Mouse (Mus musculus): ENCODE data around the gene Trpm6. TPM values are rescaled to one million over a fixed set of nuclear protein-coding genes. Genes with fewer than 3 reads are reported as not detected.

Trpm6 gene
- polyA plus RNA-seq, 1 experiment, result 0.06 TPM

- H3K79me3 ChIP-seq (ENCODE audit: low read depth), result no peaks in the 10 kb centered on the region
- TF ChIP-seq CEBPB (IDR thresholded peaks at IDR 0.05; ENCODE audit: low read depth) (no peak), MYOD1 (IDR thresholded peaks at IDR 0.05; ENCODE audit: control insufficient read depth, insufficient read length, low read depth) (no peak)
- H3K4me3 ChIP-seq (ENCODE audit: insufficient read depth, poor library complexity, severe bottlenecking), result no peak overlapping the region
- no peak overlapping the region for H3ac ChIP-seq (ENCODE audit: control insufficient read depth, insufficient read length, low read depth)
- H3K79me2 ChIP-seq (ENCODE audit: control insufficient read depth, insufficient read depth), result no peaks in the 10 kb centered on the region
- no peaks in the 10 kb centered on the region for H3K27me3 ChIP-seq (ENCODE audit: control insufficient read depth, insufficient read depth, insufficient read length)
- no peaks in the 10 kb centered on the region for H3K36me3 ChIP-seq (ENCODE audit: control insufficient read depth, insufficient read depth)
Observed at GRCm38 (mm10) chr19:18868311-18868710, 118.5 kb downstream of the Trpm6 start.

GRCm38 (mm10) chr19:18872792-18873569, 123.2 kb downstream of the Trpm6 start:
- H3K36me3 ChIP-seq (ENCODE audit: control insufficient read depth, insufficient read depth), result no peaks in the 10 kb centered on the region
- H3K79me3 ChIP-seq (ENCODE audit: low read depth), result no peaks in the 10 kb centered on the region
- H3ac ChIP-seq (ENCODE audit: control insufficient read depth, insufficient read length, low read depth), result no peak overlapping the region
- no peak for TF ChIP-seq USF1 (IDR thresholded peaks at IDR 0.05; ENCODE audit: low read depth)
- no peak for TF ChIP-seq CTCF (IDR thresholded peaks at IDR 0.05; ENCODE audit: control insufficient read depth, insufficient read depth, insufficient read length)
- no peak for TF ChIP-seq MYOG (IDR thresholded peaks at IDR 0.05; ENCODE audit: control insufficient read depth, extremely low read depth, insufficient read length)
- no peak for TF ChIP-seq MYOD1 (IDR thresholded peaks at IDR 0.05; ENCODE audit: control insufficient read depth, insufficient read length, low read depth)
- TF ChIP-seq FOSL1 (IDR thresholded peaks at IDR 0.05; ENCODE audit: insufficient read depth, low read length, poor library complexity, severe bottlenecking), result no peak
- TF ChIP-seq CEBPB (IDR thresholded peaks at IDR 0.05; ENCODE audit: low read depth), result no peak
- no peak for TF ChIP-seq MAX (IDR thresholded peaks at IDR 0.05)
- H3K79me2 ChIP-seq (ENCODE audit: control insufficient read depth, insufficient read depth), result no peaks in the 10 kb centered on the region
- H3K27me3 ChIP-seq (ENCODE audit: control insufficient read depth, insufficient read depth, insufficient read length), result no peaks in the 10 kb centered on the region
- H3K4me3 ChIP-seq (ENCODE audit: insufficient read depth, poor library complexity, severe bottlenecking), result no peak overlapping the region

GRCm38 (mm10) chr19:18873709-18874644, 124.2 kb downstream of the Trpm6 start:
- no peaks in the 10 kb centered on the region for H3K79me2 ChIP-seq (ENCODE audit: control insufficient read depth, insufficient read depth)
- H3K79me3 ChIP-seq (ENCODE audit: low read depth), result no peaks in the 10 kb centered on the region
- H3K27me3 ChIP-seq (ENCODE audit: control insufficient read depth, insufficient read depth, insufficient read length), result no peaks in the 10 kb centered on the region
- TF ChIP-seq MYOG (IDR thresholded peaks at IDR 0.05; ENCODE audit: control insufficient read depth, extremely low read depth, insufficient read length) (no peak), FOSL1 (IDR thresholded peaks at IDR 0.05; ENCODE audit: insufficient read depth, low read length, poor library complexity, severe bottlenecking) (no peak), CEBPB (IDR thresholded peaks at IDR 0.05; ENCODE audit: low read depth) (no peak), USF1 (IDR thresholded peaks at IDR 0.05; ENCODE audit: low read depth) (no peak), MYOD1 (IDR thresholded peaks at IDR 0.05; ENCODE audit: control insufficient read depth, insufficient read length, low read depth) (no peak), CTCF (IDR thresholded peaks at IDR 0.05; ENCODE audit: control insufficient read depth, insufficient read depth, insufficient read length) (no peak), MAX (IDR thresholded peaks at IDR 0.05) (no peak)
- H3K4me3 ChIP-seq (ENCODE audit: insufficient read depth, poor library complexity, severe bottlenecking), result no peak overlapping the region
- no peaks in the 10 kb centered on the region for H3K36me3 ChIP-seq (ENCODE audit: control insufficient read depth, insufficient read depth)
- no peak overlapping the region for H3ac ChIP-seq (ENCODE audit: control insufficient read depth, insufficient read length, low read depth)

DNA sequence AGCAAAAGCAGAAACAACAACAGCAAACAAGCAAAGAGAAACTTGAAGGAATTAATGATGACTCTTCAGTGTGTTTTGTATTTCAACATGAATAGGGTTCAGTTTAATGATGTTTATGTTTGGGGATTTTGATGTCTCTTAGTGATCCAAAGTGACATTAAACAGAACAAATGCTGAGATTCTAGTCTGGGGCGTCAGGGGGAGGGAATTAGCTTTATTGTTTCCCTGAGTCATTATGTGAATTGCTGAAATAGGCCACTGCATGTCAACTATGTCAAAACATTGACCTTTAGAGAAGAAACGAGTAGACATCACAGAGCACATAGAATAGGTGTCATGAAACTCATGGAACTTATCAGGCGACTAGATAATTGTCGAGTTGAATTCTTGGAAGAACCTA, 129.5 kb downstream of the Trpm6 start:
- TF ChIP-seq CTCF (IDR thresholded peaks at IDR 0.05; ENCODE audit: control insufficient read depth, insufficient read depth, insufficient read length), result no peak
- TF ChIP-seq MYOD1 (IDR thresholded peaks at IDR 0.05; ENCODE audit: control insufficient read depth, insufficient read length, low read depth), result no peak
- TF ChIP-seq CEBPB (IDR thresholded peaks at IDR 0.05; ENCODE audit: low read depth), result no peak
- TF ChIP-seq USF1 (IDR thresholded peaks at IDR 0.05; ENCODE audit: low read depth), result no peak
- no peak for TF ChIP-seq FOSL1 (IDR thresholded peaks at IDR 0.05; ENCODE audit: insufficient read depth, low read length, poor library complexity, severe bottlenecking)
- no peak for TF ChIP-seq MAX (IDR thresholded peaks at IDR 0.05)
- no peak for TF ChIP-seq MYOG (IDR thresholded peaks at IDR 0.05; ENCODE audit: control insufficient read depth, extremely low read depth, insufficient read length)
- Histone ChIP-seq H3K36me3 (ENCODE audit: control insufficient read depth, insufficient read depth) (no peaks in the 10 kb centered on the region), H3ac (ENCODE audit: control insufficient read depth, insufficient read length, low read depth) (no peak overlapping the region), H3K4me3 (ENCODE audit: insufficient read depth, poor library complexity, severe bottlenecking) (no peak overlapping the region), H3K27me3 (ENCODE audit: control insufficient read depth, insufficient read depth, insufficient read length) (no peaks in the 10 kb centered on the region), H3K79me2 (ENCODE audit: control insufficient read depth, insufficient read depth) (no peaks in the 10 kb centered on the region), H3K79me3 (ENCODE audit: low read depth) (no peaks in the 10 kb centered on the region)

- TF ChIP-seq CTCF (IDR thresholded peaks at IDR 0.05; ENCODE audit: control insufficient read depth, insufficient read depth, insufficient read length) (no peak), USF1 (IDR thresholded peaks at IDR 0.05; ENCODE audit: low read depth) (no peak), CEBPB (IDR thresholded peaks at IDR 0.05; ENCODE audit: low read depth) (no peak), MAX (IDR thresholded peaks at IDR 0.05) (no peak), FOSL1 (IDR thresholded peaks at IDR 0.05; ENCODE audit: insufficient read depth, low read length, poor library complexity, severe bottlenecking) (no peak), MYOG (IDR thresholded peaks at IDR 0.05; ENCODE audit: control insufficient read depth, extremely low read depth, insufficient read length) (no peak), MYOD1 (IDR thresholded peaks at IDR 0.05; ENCODE audit: control insufficient read depth, insufficient read length, low read depth) (no peak)
- H3K4me3 ChIP-seq (ENCODE audit: insufficient read depth, poor library complexity, severe bottlenecking), result no peak overlapping the region
- H3K27me3 ChIP-seq (ENCODE audit: control insufficient read depth, insufficient read depth, insufficient read length), result no peaks in the 10 kb centered on the region
- H3K36me3 ChIP-seq (ENCODE audit: control insufficient read depth, insufficient read depth), result no peaks in the 10 kb centered on the region
- H3ac ChIP-seq (ENCODE audit: control insufficient read depth, insufficient read length, low read depth), result no peak overlapping the region
- no peaks in the 10 kb centered on the region for H3K79me3 ChIP-seq (ENCODE audit: low read depth)
- H3K79me2 ChIP-seq (ENCODE audit: control insufficient read depth, insufficient read depth), result no peaks in the 10 kb centered on the region
Observed at GRCm38 (mm10) chr19:18881162-18881561, 131.4 kb downstream of the Trpm6 start.

Data from C2C12 (cell line).